In the genomic region with DNA sequence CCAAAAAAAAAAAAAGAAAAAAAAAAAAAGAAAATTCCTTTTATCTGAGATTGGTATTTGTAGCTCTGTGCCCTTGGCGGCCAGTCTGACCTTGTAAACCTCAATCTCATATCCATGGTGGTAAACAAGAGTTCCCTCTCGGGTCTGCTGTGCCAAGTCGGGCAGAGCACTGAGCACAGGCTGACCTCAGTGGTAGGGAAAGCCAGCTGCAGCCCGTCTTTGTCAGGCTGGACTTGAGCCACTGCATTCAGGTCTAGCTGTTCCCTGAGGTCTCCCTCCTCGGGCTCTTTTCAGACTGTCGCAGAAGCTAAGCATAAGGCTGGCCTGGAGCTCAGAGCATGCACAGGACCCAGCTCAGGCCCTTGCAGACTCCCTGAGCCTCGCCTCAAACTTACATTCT, we compare ENCODE assay signal across 12 mouse cellular contexts. TPM values are rescaled to one million over a fixed set of nuclear protein-coding genes. Genes with fewer than 3 reads are reported as not detected.
DNase-seq lines count a peak whose midpoint lies in the region; ATAC-seq lines count a peak whose summit lies in the region.
"Had no signal": no experiment of that assay in that cellular context is flagged by ENCODE, and none has a peak within 500 bp of the region (broad histone marks: within the 10 kb centered on the region; RNA-seq: fewer than 3 reads in every experiment).

No protein-coding gene starts in this region.

- H3K4me2 ChIP-seq in heart, embryonic 13.5 days: no peak overlapping the region
- no peak overlapping the region for H3K4me2 ChIP-seq in heart, embryonic 15.5 days
- no peak overlapping the region for H3K4me2 ChIP-seq in midbrain, embryonic 13.5 days (replicated peaks)
- H3K4me2 ChIP-seq: hindbrain, embryonic 12.5 days had no signal

- H3K27me3 ChIP-seq in heart, embryonic 13.5 days (replicated peaks): no peaks in the 10 kb centered on the region
- H3K27me3 ChIP-seq in heart, embryonic 15.5 days: no peaks in the 10 kb centered on the region
- no peaks in the 10 kb centered on the region for H3K27me3 ChIP-seq in midbrain, embryonic 13.5 days
- H3K27me3 ChIP-seq: CH12.LX; hindbrain, embryonic 12.5 days had no signal

- no peak for ATAC-seq in heart, embryonic 13.5 days (ENCODE audit: extremely low read depth, insufficient number of reproducible peaks, low FRiP score, low TSS enrichment)
- ATAC-seq in heart, embryonic 15.5 days (replicated peaks; ENCODE audit: insufficient number of reproducible peaks, insufficient read depth, low FRiP score, low read depth): no peak
- no peak for ATAC-seq in midbrain, embryonic 13.5 days

- H3K4me1 ChIP-seq in heart, embryonic 13.5 days: peaks cover 33% of the 10 kb centered on the region
- peaks cover 23% of the 10 kb centered on the region for H3K4me1 ChIP-seq in heart, embryonic 15.5 days (replicated peaks)
- H3K4me1 ChIP-seq in midbrain, embryonic 13.5 days (replicated peaks): peaks cover 9% of the 10 kb centered on the region

- H3K4me3 ChIP-seq in heart, embryonic 13.5 days: no peak overlapping the region
- H3K4me3 ChIP-seq in heart, embryonic 15.5 days: no peak overlapping the region
- H3K4me3 ChIP-seq in midbrain, embryonic 13.5 days (replicated peaks): no peak overlapping the region
- H3K4me3 ChIP-seq: hindbrain, embryonic 12.5 days; myocyte had no signal

- H3K9me3 ChIP-seq in heart, embryonic 13.5 days: no peaks in the 10 kb centered on the region
- H3K9me3 ChIP-seq in heart, embryonic 15.5 days (replicated peaks): no peaks in the 10 kb centered on the region
- H3K9me3 ChIP-seq in midbrain, embryonic 13.5 days: no peaks in the 10 kb centered on the region
- H3K9me3 ChIP-seq: hindbrain, embryonic 12.5 days had no signal

- H3K27ac ChIP-seq in heart, embryonic 13.5 days (replicated peaks): peak overlapping the region; percentile 42
- H3K27ac ChIP-seq in heart, embryonic 15.5 days: peak overlapping the region; percentile 32
- no peak overlapping the region for H3K27ac ChIP-seq in midbrain, embryonic 13.5 days

- no peak for DNase-seq in heart, adult 8-10 months (ENCODE audit: low spot score)
- peak; percentile 83 for DNase-seq in adrenal gland, postnatal 10 days
- DNase-seq in lung, postnatal 14 days: peak; percentile 72
- DNase-seq in frontal cortex, postnatal 10 days (ENCODE audit: low spot score in 2 of 2): no peak
- DNase-seq in right cerebral cortex, adult 18-20 months: no peak
- DNase-seq: layer of hippocampus, adult 9-11 months had no signal

- H3K9ac ChIP-seq in heart, embryonic 13.5 days: peak overlapping the region; percentile 56
- H3K9ac ChIP-seq in heart, embryonic 15.5 days: peak overlapping the region; percentile 9; the same call in 1 of the 2 replicates
- H3K9ac ChIP-seq in midbrain, embryonic 13.5 days (replicated peaks): no peak overlapping the region

- WGBS in heart, embryonic 13.5 days: 58% methylated on average over 7 of the region's 7 CpGs
- 48% methylated on average over 7 of the region's 7 CpGs for WGBS in heart, embryonic 15.5 days
- WGBS in midbrain, embryonic 13.5 days: 86% methylated on average over 7 of the region's 7 CpGs

- peaks cover 73% of the 10 kb centered on the region for H3K36me3 ChIP-seq in heart, embryonic 13.5 days
- H3K36me3 ChIP-seq in heart, embryonic 15.5 days: peaks cover 44% of the 10 kb centered on the region
- H3K36me3 ChIP-seq in midbrain, embryonic 13.5 days: peaks cover 76% of the 10 kb centered on the region

RNA-seq across cellular contexts. Expression of a gene that starts 7.9 kb away (rescaled TPM):
- polyA plus RNA-seq in heart, embryonic 13.5 days (2015; fragmentation: Nextera tagmentation; extraction: Ambion mirVana): 23.0 and 25.3 TPM in 2 replicates
- 10 to 100 TPM; 15.0 to 19.6 (median 16.6) TPM for total RNA-seq in heart, adult 8-10 months (2022)
- 10 to 100 TPM; 24.5 to 26.7 TPM for total RNA-seq in adrenal gland, postnatal 10 days (2021)
- 18.9 and 20.3 TPM in 2 replicates for polyA plus RNA-seq in heart, embryonic 15.5 days (2015; fragmentation: Nextera tagmentation; extraction: Ambion mirVana)
- polyA plus RNA-seq in midbrain, embryonic 13.5 days (2015; fragmentation: Nextera tagmentation; extraction: Ambion mirVana): 42.7 and 44.1 TPM in 2 replicates

RNA-seq across cellular contexts. Expression of a gene that starts 25.4 kb away (rescaled TPM):
- polyA plus RNA-seq in heart, embryonic 13.5 days (2015; fragmentation: Nextera tagmentation; extraction: Ambion mirVana): 81.9 and 84.7 TPM in 2 replicates
- 10 to 100 TPM; 34.4 to 36.3 (median 35.1) TPM for total RNA-seq in heart, adult 8-10 months (2022)
- 100 to 1,000 TPM; 105 to 125 TPM for total RNA-seq in adrenal gland, postnatal 10 days (2021)
- 70.6 and 86.1 TPM in 2 replicates for polyA plus RNA-seq in heart, embryonic 15.5 days (2015; fragmentation: Nextera tagmentation; extraction: Ambion mirVana)
- polyA plus RNA-seq in midbrain, embryonic 13.5 days (2015; fragmentation: Nextera tagmentation; extraction: Ambion mirVana): 171 and 181 TPM in 2 replicates

RNA-seq across cellular contexts. Expression of a gene that starts 41.3 kb away (rescaled TPM):
- 56.7 and 58.8 TPM in 2 replicates for polyA plus RNA-seq in heart, embryonic 13.5 days (2015; fragmentation: Nextera tagmentation; extraction: Ambion mirVana)
- 10 to 100 TPM; 43.3 to 63.6 (median 58.4) TPM for total RNA-seq in heart, adult 8-10 months (2022)
- 100 to 1,000 TPM; 112 to 182 TPM for total RNA-seq in adrenal gland, postnatal 10 days (2021)
- 61.9 and 63.1 TPM in 2 replicates for polyA plus RNA-seq in heart, embryonic 15.5 days (2015; fragmentation: Nextera tagmentation; extraction: Ambion mirVana)
- 32.8 and 39.4 TPM in 2 replicates for polyA plus RNA-seq in midbrain, embryonic 13.5 days (2015; fragmentation: Nextera tagmentation; extraction: Ambion mirVana)

RNA-seq across cellular contexts. Expression of a gene that starts 59.3 kb away (rescaled TPM):
- 11.8 and 13.4 TPM in 2 replicates for polyA plus RNA-seq in heart, embryonic 13.5 days (2015; fragmentation: Nextera tagmentation; extraction: Ambion mirVana)
- total RNA-seq in heart, adult 8-10 months (2022): 10 to 100 TPM; 10.3 to 16.2 (median 12.4) TPM
- total RNA-seq in adrenal gland, postnatal 10 days (2021): 1 to 10 TPM; 8.0 to 8.3 TPM
- 20.8 and 24.2 TPM in 2 replicates for polyA plus RNA-seq in heart, embryonic 15.5 days (2015; fragmentation: Nextera tagmentation; extraction: Ambion mirVana)
- polyA plus RNA-seq in midbrain, embryonic 13.5 days (2015; fragmentation: Nextera tagmentation; extraction: Ambion mirVana): 4.1 and 5.5 TPM in 2 replicates
- total RNA-seq: CH12.LX had no signal
- polyA plus RNA-seq: myocyte had no signal

Comparison
In these comparisons a context has a peak if more than half of its experiments do, and no peak if none do; other contexts are left out.
1. DNase-seq: peak in adrenal gland, postnatal 10 days (single experiment) and lung, postnatal 14 days (single experiment); none in heart, adult 8-10 months (single experiment), frontal cortex, postnatal 10 days (0 of 2) and right cerebral cortex, adult 18-20 months (single experiment).